Mouse (Mus musculus) neutrophil, adult 65 days (primary cell): ENCODE measurements around the gene Csf2rb. TPM values are rescaled to one million over a fixed set of nuclear protein-coding genes. Genes with fewer than 3 reads are reported as not detected.

Experiments
- total RNA-seq: library from RNA; stranded (reverse); gene quantifications from 2 replicates; pipeline ENCODE4 v1.2.4, GENCODE M21; 2023

Gene Csf2rb
- 233 and 237 TPM in 2 replicates for total RNA-seq

DNA sequence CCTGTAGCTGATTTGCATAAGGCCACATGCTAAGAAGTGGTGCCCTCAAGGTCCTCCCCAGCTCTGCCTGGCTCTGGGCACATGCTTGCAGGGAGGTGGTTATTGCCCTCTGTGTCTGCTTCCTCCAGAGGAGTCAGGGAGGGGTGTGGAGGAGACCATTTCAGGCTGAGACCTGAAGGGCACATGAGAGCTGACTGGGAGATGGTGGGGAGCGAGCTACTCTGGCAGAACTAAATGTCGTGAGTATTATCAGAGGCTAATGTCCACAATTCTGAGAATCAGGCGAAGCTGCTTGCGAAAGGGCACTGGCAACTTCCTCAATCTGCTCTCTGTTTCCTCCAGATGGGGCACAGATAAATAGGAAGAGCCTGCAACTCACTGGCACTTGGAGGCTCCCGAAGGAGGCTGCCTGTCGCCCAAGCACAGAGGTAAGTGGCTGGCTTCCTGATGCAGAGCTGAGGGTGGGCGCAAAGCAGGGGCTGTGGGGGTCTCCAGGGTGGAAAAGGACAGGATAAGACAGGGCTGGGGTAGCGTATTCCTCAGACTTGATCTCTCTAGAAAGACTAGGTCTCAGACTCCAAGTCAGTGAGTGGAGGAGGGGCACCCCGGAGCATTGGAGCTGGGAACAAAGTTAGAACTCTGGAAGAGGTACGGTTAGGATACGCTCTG, at the start of gene Csf2rb:
Gene Csf2rb (plus strand): TSS at position 82 of the 669 bp plus-strand sequence.

DNA sequence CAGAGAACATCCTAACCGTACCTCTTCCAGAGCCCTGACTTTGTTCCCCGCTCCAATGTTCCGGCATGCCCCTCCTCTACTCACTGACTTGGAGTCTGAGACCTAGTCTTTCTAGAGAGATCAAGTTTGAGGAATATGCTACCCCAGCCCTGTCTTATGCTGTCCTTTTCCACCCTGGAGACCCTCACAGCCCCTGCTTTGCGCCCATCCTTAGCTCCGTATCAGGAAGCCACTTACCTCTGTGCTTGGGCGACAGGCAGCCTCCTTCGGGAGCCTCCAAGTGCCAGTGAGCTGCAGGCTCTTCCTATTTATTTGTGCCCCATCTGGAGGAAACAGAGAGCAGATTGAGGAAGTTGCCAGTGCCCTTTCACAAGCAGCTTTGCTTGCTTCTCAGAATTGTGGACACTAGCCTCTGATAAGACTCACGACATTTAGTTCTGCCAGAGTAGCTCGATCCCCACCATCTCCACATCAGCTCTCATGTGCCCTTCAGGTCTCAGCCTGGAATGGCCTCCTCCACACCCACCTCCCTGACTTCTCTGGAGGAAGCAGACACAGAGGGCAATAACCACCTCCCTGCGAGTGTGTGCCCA, 20.1 kb upstream of the Csf2rb start, which contains the start of gene Csf2rb2:
Gene Csf2rb2 (minus strand): TSS at position 381 of the 593 bp plus-strand sequence.

DNA sequence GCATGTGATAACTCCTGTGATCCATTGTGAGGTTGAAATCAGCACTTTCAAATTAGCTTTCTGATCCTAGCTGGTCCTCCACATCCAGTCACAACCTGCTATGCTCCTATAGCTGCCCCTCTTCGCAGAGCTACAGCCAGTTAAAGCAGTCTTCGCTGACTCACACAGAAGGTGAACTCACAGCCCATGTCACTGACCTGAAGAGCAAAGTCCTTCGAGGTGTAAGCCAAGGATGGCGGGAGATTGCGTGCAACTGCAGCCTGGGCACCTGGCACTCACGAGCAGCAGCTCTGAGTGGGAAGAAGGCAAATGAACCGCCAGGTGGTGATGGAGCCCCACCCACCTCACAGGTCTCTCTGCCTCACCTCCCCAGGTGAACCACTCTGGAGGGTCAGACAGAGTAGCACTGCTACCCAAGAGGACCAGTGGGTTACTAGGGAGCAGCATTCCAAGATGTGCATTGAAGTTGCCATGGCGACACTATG, 70.0 kb downstream of the Csf2rb start, which contains the start of gene Tex33:
Gene Tex33 (minus strand): TSS at position 435 of the 485 bp plus-strand sequence.

Other genes with a start within 250 kb of the Csf2rb start
- gene Cacng2, start 205.7 kb upstream of the Csf2rb start, total RNA-seq: not detected in 2 replicates
- gene Ift27, start 151.6 kb upstream of the Csf2rb start, total RNA-seq: 6.6 and 11.7 TPM in 2 replicates
- not detected in 2 replicates for gene Pvalb, start 119.4 kb upstream of the Csf2rb start, total RNA-seq
- 753 and 775 TPM in 2 replicates for gene Ncf4, start 81.0 kb upstream of the Csf2rb start, total RNA-seq
- gene Csf2rb2, start 20.0 kb upstream of the Csf2rb start, total RNA-seq: 26.7 and 28.6 TPM in 2 replicates
- not detected in 2 replicates for gene Tex33, start 70.2 kb downstream of the Csf2rb start, total RNA-seq
- gene Tst, start 80.2 kb downstream of the Csf2rb start, total RNA-seq: 19.2 and 23.1 TPM in 2 replicates
- gene Mpst, start 80.7 kb downstream of the Csf2rb start, total RNA-seq: 29.4 and 30.6 TPM in 2 replicates
- 5.1 and 7.8 TPM in 2 replicates for gene Kctd17, start 102.8 kb downstream of the Csf2rb start, total RNA-seq
- gene Tmprss6, start 142.9 kb downstream of the Csf2rb start, total RNA-seq: not detected in 2 replicates
- 0.66 TPM in 1 of 2 replicates, not detected in the other for gene Il2rb, start 169.5 kb downstream of the Csf2rb start, total RNA-seq
- 0.16 and 1.0 TPM in 2 replicates for gene C1qtnf6, start 205.7 kb downstream of the Csf2rb start, total RNA-seq
- not detected in 2 replicates for gene Sstr3, start 218.9 kb downstream of the Csf2rb start, total RNA-seq
- 1,248 and 1,692 TPM in 2 replicates for gene Rac2, start 247.0 kb downstream of the Csf2rb start, total RNA-seq